In genomic region chr8:81855009-81855408, GRCm38 (mm10) we compare ENCODE assay signal across 23 mouse cellular contexts.
DNase-seq lines count a peak whose midpoint lies in the region; ATAC-seq and TF ChIP-seq lines count a peak whose summit lies in the region.
"Had no signal": no experiment of that assay in that cellular context is flagged by ENCODE, and none has a peak within 500 bp of the region (broad histone marks: within the 10 kb centered on the region; RNA-seq: fewer than 3 reads in every experiment).

No protein-coding gene starts in this region.

- TF ChIP-seq CTCF in cerebellum, adult 2 months (IDR thresholded peaks at IDR 0.05; ENCODE audit: borderline replicate concordance, insufficient read depth, low read depth, low read length), result no peak

- DNase-seq in cerebellum, adult 2 months, result peak in 1 of 2 experiments; percentile 38
- no peak for DNase-seq in cerebellum, postnatal 10 days
- DNase-seq in heart, postnatal 4 days, result no peak
- DNase-seq in CD4-positive helper T cell, adult 2 months (ENCODE audit: low read depth, low spot score), result peak; percentile 69
- peak; percentile 31 for DNase-seq in brain, adult 2 months (ENCODE audit: low read depth, low spot score)
- no peak for DNase-seq in adrenal gland, postnatal 25 days
- DNase-seq: adrenal gland, postnatal 10 days; cerebellum, postnatal 14 days; gastrocnemius, postnatal 14 days; kidney, adult 2 months; kidney, postnatal 10 days; layer of hippocampus, postnatal 36 days; right cerebral cortex, adult 18-20 months; right cerebral cortex, postnatal 4 days; thymus, postnatal 25 days had no signal

- ATAC-seq in heart, embryonic 13.5 days (ENCODE audit: extremely low read depth, insufficient number of reproducible peaks, low FRiP score, low TSS enrichment), result no peak
- ATAC-seq in intestine, embryonic 15.5 days, result no peak
- ATAC-seq: forebrain, embryonic 16.5 days had no signal

- peak overlapping the region; percentile 54 for H3K4me2 ChIP-seq in heart, embryonic 13.5 days
- no peak overlapping the region for H3K4me2 ChIP-seq in intestine, embryonic 15.5 days (replicated peaks)
- H3K4me2 ChIP-seq: midbrain, embryonic 11.5 days; neural tube, embryonic 15.5 days; stomach, embryonic 15.5 days had no signal

- peaks cover 14% of the 10 kb centered on the region; the same call in 1 of the 2 replicates for H3K4me1 ChIP-seq in cerebellum, adult 2 months (ENCODE audit: control insufficient read depth, insufficient read depth, low read length)
- H3K4me1 ChIP-seq in heart, embryonic 13.5 days, result peaks cover 36% of the 10 kb centered on the region
- H3K4me1 ChIP-seq in intestine, embryonic 15.5 days (replicated peaks), result no peaks in the 10 kb centered on the region
- H3K4me1 ChIP-seq: forebrain, embryonic 10.5 days; neural tube, embryonic 15.5 days; stomach, embryonic 15.5 days had no signal

- H3K4me3 ChIP-seq in cerebellum, adult 2 months (replicated peaks; ENCODE audit: insufficient read depth, low read depth, low read length), result no peak overlapping the region
- no peak overlapping the region for H3K4me3 ChIP-seq in heart, embryonic 13.5 days
- no peak overlapping the region for H3K4me3 ChIP-seq in intestine, embryonic 15.5 days (replicated peaks)
- H3K4me3 ChIP-seq: forebrain, embryonic 10.5 days; layer of hippocampus, adult 2 months; neural tube, embryonic 15.5 days; stomach, embryonic 15.5 days had no signal

- H3K9ac ChIP-seq in heart, embryonic 13.5 days, result no peak overlapping the region
- H3K9ac ChIP-seq in intestine, embryonic 15.5 days, result no peak overlapping the region
- H3K9ac ChIP-seq: neural tube, embryonic 15.5 days; stomach, embryonic 15.5 days had no signal

- H3K27me3 ChIP-seq in cerebellum, adult 2 months (ENCODE audit: control insufficient read depth, insufficient read depth, low read length), result no peaks in the 10 kb centered on the region
- H3K27me3 ChIP-seq in heart, embryonic 13.5 days (replicated peaks), result no peaks in the 10 kb centered on the region
- H3K27me3 ChIP-seq in intestine, embryonic 15.5 days (replicated peaks), result no peaks in the 10 kb centered on the region
- H3K27me3 ChIP-seq: neural tube, embryonic 15.5 days; stomach, embryonic 15.5 days had no signal

- WGBS in cerebellum, adult 2 months, result 30% methylated on average over 1 of the region's 1 CpGs
- 71% methylated on average over 1 of the region's 1 CpGs for whole genome bisulfite sequencing in heart, embryonic 13.5 days
- 82% methylated on average over 1 of the region's 1 CpGs for WGBS in intestine, embryonic 15.5 days

- 0 out of 2 replicates have a peak overlapping the region, but pooled peaks have one; percentile 34 for H3K27ac ChIP-seq in cerebellum, adult 2 months (ENCODE audit: insufficient read depth, low read length)
- peak overlapping the region; percentile 78 for H3K27ac ChIP-seq in heart, embryonic 13.5 days (replicated peaks)
- no peak overlapping the region for H3K27ac ChIP-seq in intestine, embryonic 15.5 days
- H3K27ac ChIP-seq: forebrain, embryonic 10.5 days; layer of hippocampus, adult 2 months; neural tube, embryonic 15.5 days; stomach, embryonic 15.5 days had no signal

- no peak for TF ChIP-seq POLR2A in cerebellum, adult 2 months (IDR thresholded peaks at IDR 0.05; ENCODE audit: borderline replicate concordance, insufficient read depth, low read length)

- no peaks in the 10 kb centered on the region for H3K9me3 ChIP-seq in heart, embryonic 13.5 days
- no peaks in the 10 kb centered on the region for H3K9me3 ChIP-seq in intestine, embryonic 15.5 days
- H3K9me3 ChIP-seq: forebrain, embryonic 10.5 days; neural tube, embryonic 15.5 days; stomach, embryonic 15.5 days had no signal

- no peaks in the 10 kb centered on the region for H3K36me3 ChIP-seq in heart, embryonic 13.5 days
- H3K36me3 ChIP-seq in intestine, embryonic 15.5 days, result no peaks in the 10 kb centered on the region
- H3K36me3 ChIP-seq: forebrain, embryonic 10.5 days; neural tube, embryonic 15.5 days; stomach, embryonic 15.5 days had no signal

Comparison
In these comparisons a context has a peak if more than half of its experiments do, and no peak if none do; other contexts are left out.
1. DNase-seq: peak in CD4-positive helper T cell, adult 2 months (single experiment) and brain, adult 2 months (single experiment); none in cerebellum, postnatal 10 days (0 of 2), heart, postnatal 4 days (single experiment) and adrenal gland, postnatal 25 days (single experiment).